Mouse (Mus musculus): ENCODE data around the gene Crk.
A peak's percentile ranks its signal among the peaks of the same experiment; 100 is the strongest.

DNA sequence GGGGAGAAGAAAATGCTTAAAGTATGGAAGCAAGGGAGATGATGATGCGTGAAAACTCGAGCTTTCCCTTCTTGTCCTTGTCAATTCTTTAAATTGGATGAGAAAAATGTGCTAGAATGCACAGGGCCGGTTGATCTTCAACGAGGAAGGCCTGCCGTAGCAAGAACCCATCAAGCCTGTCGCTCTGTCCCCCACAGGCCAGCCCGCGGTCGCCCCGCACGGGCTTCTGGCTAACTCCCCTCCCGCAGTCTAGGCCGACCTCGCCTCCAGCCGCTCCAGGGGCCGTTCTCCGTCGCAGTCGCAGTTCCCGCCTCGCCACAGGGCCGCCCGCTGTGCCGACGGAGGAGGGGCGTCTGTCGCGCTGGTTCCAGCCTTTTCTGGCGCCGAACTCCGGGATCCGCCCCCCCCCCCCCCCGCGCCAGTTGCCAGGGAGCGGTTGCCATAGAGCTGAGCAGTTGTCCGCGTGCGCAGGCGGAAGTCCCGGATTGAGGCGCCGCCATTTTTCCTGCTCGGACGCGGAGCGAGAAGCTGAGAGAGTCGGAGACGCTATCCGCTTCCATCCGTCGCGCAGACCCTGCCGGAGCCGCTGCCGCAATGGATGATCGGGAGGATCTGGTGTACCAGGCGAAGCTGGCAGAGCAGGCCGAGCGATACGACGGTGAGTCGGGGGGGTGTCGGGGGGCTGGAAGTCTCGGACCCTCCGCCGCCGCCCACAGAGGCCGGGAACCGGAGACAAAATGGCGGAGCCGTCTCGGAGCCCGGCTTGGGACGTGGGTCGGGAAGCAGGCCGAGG, 53.6 kb downstream of the Crk start, which contains the start of gene Ywhae:
- no peak for TF ChIP-seq USF1 (IDR thresholded peaks at IDR 0.05; ENCODE audit: low read depth, low read length)
- TF ChIP-seq MAFK (IDR thresholded peaks at IDR 0.05; ENCODE audit: insufficient replicate concordance, low read length), result no peak
- TF ChIP-seq ELF1 (IDR thresholded peaks at IDR 0.05; ENCODE audit: low read depth, low read length), result peak; percentile 89
- TF ChIP-seq POLR2A (IDR thresholded peaks at IDR 0.05; ENCODE audit: low read depth, low read length), result peak; percentile 98
- TF ChIP-seq EP300 (IDR thresholded peaks at IDR 0.05; ENCODE audit: low read length), result peak; percentile 25; the same call in 1 of the 2 replicates
- no peak for TF ChIP-seq CTCF (conservative IDR thresholded peaks at IDR 0.05 in 1 of 2, IDR thresholded peaks at IDR 0.05 in 1 of 2; ENCODE audit: low read depth in 2 of 2, low read length in 2 of 2)
- TF ChIP-seq TCF12 (IDR thresholded peaks at IDR 0.05; ENCODE audit: low read depth, low read length), result peak; percentile 95

Data from CH12.LX (cell line).